Mouse (Mus musculus) T-helper 2 cell (primary cell): ENCODE data around the gene Trp53i11.

Source experiments
- in situ Hi-C: fragments of 300-600 bp; cut with MboI, MseI; formaldehyde crosslinking; loops from one replicate; pipeline ENCODE4 v1.15.1; 2025; ENCODE audit warnings: high pct_unique_total_duplicates

Trp53i11 gene

DNA sequence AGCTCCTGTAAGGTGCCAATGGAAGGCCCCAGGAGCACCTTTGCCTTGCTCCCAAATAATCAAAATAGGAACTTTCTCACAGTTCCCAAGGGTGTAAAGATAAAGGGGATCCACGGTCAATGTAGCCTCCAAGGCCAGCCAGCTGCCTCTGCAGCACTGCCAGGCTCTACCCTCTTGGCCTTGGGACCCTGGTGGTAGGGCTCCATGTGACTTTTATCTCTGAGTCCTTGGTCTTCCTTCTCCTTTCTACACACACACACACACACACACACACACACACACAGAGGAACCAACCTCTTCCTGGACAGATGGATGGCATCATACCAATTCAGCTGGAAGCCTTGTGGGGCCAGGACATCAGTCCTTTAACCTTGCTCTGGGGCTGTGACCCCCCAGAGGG is 44.8 kb downstream of the Trp53i11 start:
- in situ Hi-C loops: no loop called here

- in situ Hi-C loops: no loop called here
Observed at GRCm38 (mm10) chr2:93237055-93237454, 49.7 kb downstream of the Trp53i11 start.

DNA sequence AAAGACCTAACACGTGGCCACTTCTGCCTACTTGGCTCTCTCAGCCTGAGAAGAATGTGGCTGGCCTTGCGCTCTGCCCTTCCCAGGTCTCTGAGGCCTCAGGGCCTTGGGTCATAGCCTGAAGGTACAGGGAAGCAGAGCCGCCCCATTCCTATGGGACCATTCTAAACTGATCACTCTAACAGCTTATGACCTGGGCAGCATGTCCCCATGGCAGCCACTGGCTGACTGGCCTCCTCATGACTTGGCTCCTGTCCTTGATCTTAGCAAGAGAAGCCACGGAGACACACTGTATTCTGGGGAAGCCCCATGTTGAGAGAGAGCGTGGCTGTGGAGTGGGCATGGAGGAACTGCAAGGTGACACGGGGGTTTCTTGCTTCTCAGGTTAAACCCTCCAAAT is 51.5 kb downstream of the Trp53i11 start:
- in situ Hi-C loops: no loop called here

DNA sequence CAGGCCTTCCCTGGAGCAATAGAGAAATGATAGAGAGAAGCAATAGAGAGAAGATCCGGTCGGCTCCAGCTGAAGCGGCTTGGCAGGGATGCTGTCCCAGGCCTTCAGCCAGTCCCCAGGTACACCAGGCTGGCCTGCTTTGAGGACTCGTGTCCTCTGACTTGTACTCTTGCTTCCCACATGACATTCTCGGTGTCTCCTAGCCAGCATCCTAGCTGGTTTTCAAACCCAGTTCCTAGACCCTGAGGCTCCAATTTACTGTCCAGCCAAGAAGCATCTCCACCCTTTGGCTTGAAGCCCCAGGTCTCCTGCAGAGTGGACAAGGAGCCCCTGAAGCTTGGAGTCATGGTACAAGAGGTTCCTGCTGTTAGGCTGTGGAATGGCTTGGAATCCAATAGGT is 54.8 kb downstream of the Trp53i11 start:
- in situ Hi-C loops: no loop called here

DNA sequence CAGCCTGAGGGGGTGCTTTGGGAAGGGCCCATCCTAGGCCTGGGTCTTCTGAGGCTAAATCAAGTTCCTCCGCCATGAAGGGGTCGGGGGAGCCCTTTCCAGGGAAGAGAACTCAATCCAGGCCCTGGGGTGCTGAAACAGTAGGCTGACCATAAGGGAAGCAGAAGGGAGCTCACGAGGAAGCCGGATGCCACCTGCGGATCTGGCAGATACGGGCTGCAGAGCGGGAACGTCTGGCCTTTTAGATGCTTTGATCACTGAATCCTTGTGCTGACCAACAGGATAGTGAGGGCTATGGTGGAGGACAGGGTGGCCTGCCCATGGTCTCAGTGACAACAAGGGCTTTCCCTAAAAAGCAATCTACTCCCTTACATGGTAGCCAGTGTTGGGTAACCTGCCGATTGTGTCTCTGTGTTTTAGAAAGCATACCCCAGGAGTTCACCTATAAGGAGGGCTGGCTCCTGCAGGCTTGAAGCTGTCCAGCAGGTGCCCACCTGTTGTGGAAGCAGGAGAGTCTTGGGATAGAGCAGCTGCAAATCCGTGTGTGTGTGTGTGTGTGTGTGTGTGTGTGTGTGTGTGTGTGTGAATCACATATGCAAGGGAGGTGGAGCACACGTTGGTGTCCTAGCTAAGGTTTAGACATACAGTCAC is 56.2 kb downstream of the Trp53i11 start:
- in situ Hi-C loops: no loop called here

- in situ Hi-C loops: no loop called here
Observed at GRCm38 (mm10) chr2:93244090-93244443, 56.7 kb downstream of the Trp53i11 start.

DNA sequence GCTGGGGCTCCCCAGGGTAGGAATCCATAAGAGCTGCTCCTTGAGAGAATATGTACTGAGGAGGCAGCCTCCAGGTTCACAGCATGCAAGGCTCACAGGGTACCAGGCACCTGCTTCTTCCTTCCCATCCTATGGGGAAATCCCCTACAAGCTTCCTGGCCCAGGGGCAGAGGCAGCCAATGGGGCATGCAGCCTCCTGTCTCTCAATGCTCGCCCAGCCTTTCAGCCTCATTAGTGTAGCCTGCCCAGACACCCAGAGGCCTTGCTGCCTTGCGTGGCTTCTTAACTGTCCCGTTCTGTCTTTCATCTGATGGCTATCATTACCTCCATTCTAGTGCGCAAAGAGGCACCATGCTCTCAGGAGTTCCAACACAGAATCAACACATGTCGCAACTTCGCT is 61.7 kb downstream of the Trp53i11 start:
- in situ Hi-C loops: no loop called here

- in situ Hi-C loops: no loop called here
Observed at GRCm38 (mm10) chr2:93250611-93251010, 63.3 kb downstream of the Trp53i11 start.
